Comparison of ENCODE assay signal across 18 mouse cellular contexts in genomic region chr2:38094380-38095163, GRCm38 (mm10).
DNase-seq lines count a peak whose midpoint lies in the region; ATAC-seq lines count a peak whose summit lies in the region.
"Had no signal": no experiment of that assay in that cellular context is flagged by ENCODE, and none has a peak within 500 bp of the region (broad histone marks: within the 10 kb centered on the region; RNA-seq: fewer than 3 reads in every experiment).

No protein-coding gene starts in this region.

- H3K36me3 ChIP-seq in kidney, embryonic 14.5 days (ENCODE audit: control insufficient read depth, insufficient read depth, low read length): no peaks in the 10 kb centered on the region
- no peaks in the 10 kb centered on the region for H3K36me3 ChIP-seq in midbrain, embryonic 16.5 days (ENCODE audit: control insufficient read depth, insufficient read depth, low read length)
- H3K36me3 ChIP-seq in midbrain, embryonic 11.5 days (ENCODE audit: control insufficient read depth, insufficient read depth, low read length): no peaks in the 10 kb centered on the region
- no peaks in the 10 kb centered on the region for H3K36me3 ChIP-seq in forebrain, embryonic 14.5 days (ENCODE audit: control insufficient read depth, insufficient read depth, low read length)
- H3K36me3 ChIP-seq in neural tube, embryonic 15.5 days: no peaks in the 10 kb centered on the region
- H3K36me3 ChIP-seq: embryonic facial prominence, embryonic 13.5 days; intestine, embryonic 15.5 days; limb, embryonic 15.5 days had no signal

- WGBS in kidney, embryonic 14.5 days: 20% methylated on average over 2 of the region's 2 CpGs
- WGBS in midbrain, embryonic 16.5 days: 20% methylated on average over 2 of the region's 2 CpGs
- 21% methylated on average over 2 of the region's 2 CpGs for WGBS in midbrain, embryonic 11.5 days
- 16% methylated on average over 2 of the region's 2 CpGs for WGBS in forebrain, embryonic 14.5 days
- WGBS in neural tube, embryonic 15.5 days: 21% methylated on average over 2 of the region's 2 CpGs

- H3K4me1 ChIP-seq in kidney, embryonic 14.5 days (ENCODE audit: control insufficient read depth, insufficient read depth, low read length): peaks cover 7% of the 10 kb centered on the region
- peaks cover 35% of the 10 kb centered on the region for H3K4me1 ChIP-seq in midbrain, embryonic 16.5 days (ENCODE audit: control insufficient read depth, insufficient read depth, low read length)
- peaks cover 17% of the 10 kb centered on the region for H3K4me1 ChIP-seq in midbrain, embryonic 11.5 days (ENCODE audit: control insufficient read depth, insufficient read depth, low read length)
- H3K4me1 ChIP-seq in forebrain, embryonic 14.5 days (ENCODE audit: control insufficient read depth, insufficient read depth, low read length): peaks cover 48% of the 10 kb centered on the region
- peaks cover 19% of the 10 kb centered on the region for H3K4me1 ChIP-seq in neural tube, embryonic 15.5 days

- no peak overlapping the region for H3K4me2 ChIP-seq in kidney, embryonic 14.5 days (replicated peaks; ENCODE audit: low read depth, low read length)
- no peak overlapping the region for H3K4me2 ChIP-seq in midbrain, embryonic 16.5 days (ENCODE audit: low read length)
- no peak overlapping the region for H3K4me2 ChIP-seq in midbrain, embryonic 11.5 days
- H3K4me2 ChIP-seq in forebrain, embryonic 14.5 days (ENCODE audit: low read length): no peak overlapping the region
- H3K4me2 ChIP-seq in neural tube, embryonic 15.5 days: no peak overlapping the region
- H3K4me2 ChIP-seq: embryonic facial prominence, embryonic 13.5 days; intestine, embryonic 15.5 days; limb, embryonic 15.5 days had no signal

- no peaks in the 10 kb centered on the region for H3K27me3 ChIP-seq in kidney, embryonic 14.5 days (ENCODE audit: control insufficient read depth, insufficient read depth, low read length)
- no peaks in the 10 kb centered on the region for H3K27me3 ChIP-seq in midbrain, embryonic 16.5 days (ENCODE audit: control insufficient read depth, insufficient read depth, low read depth, low read length)
- no peaks in the 10 kb centered on the region for H3K27me3 ChIP-seq in midbrain, embryonic 11.5 days (ENCODE audit: control insufficient read depth, insufficient read depth, low read length)
- no peaks in the 10 kb centered on the region for H3K27me3 ChIP-seq in forebrain, embryonic 14.5 days (replicated peaks; ENCODE audit: control insufficient read depth, insufficient read depth, low read length)
- H3K27me3 ChIP-seq in neural tube, embryonic 15.5 days (replicated peaks): no peaks in the 10 kb centered on the region
- H3K27me3 ChIP-seq: embryonic facial prominence, embryonic 13.5 days; intestine, embryonic 15.5 days; limb, embryonic 15.5 days had no signal

- H3K4me3 ChIP-seq in kidney, embryonic 14.5 days (ENCODE audit: low read length): no peak overlapping the region
- H3K4me3 ChIP-seq in midbrain, embryonic 16.5 days (ENCODE audit: low read depth, low read length): no peak overlapping the region
- no peak overlapping the region for H3K4me3 ChIP-seq in midbrain, embryonic 11.5 days (ENCODE audit: low read depth, low read length)
- H3K4me3 ChIP-seq in forebrain, embryonic 14.5 days (ENCODE audit: low read depth, low read length): no peak overlapping the region
- H3K4me3 ChIP-seq in neural tube, embryonic 15.5 days (replicated peaks): no peak overlapping the region
- H3K4me3 ChIP-seq: embryonic facial prominence, embryonic 13.5 days; gastrocnemius, adult 2 months; intestine, embryonic 15.5 days; limb, embryonic 15.5 days had no signal

- no peak overlapping the region for H3K27ac ChIP-seq in kidney, embryonic 14.5 days (ENCODE audit: low read depth, low read length)
- H3K27ac ChIP-seq in midbrain, embryonic 16.5 days (ENCODE audit: low read length): no peak overlapping the region
- H3K27ac ChIP-seq in midbrain, embryonic 11.5 days (ENCODE audit: low read depth, low read length): no peak overlapping the region
- no peak overlapping the region for H3K27ac ChIP-seq in forebrain, embryonic 14.5 days (ENCODE audit: low read depth, low read length)
- peak overlapping the region; percentile 41; the same call in 1 of the 2 replicates for H3K27ac ChIP-seq in neural tube, embryonic 15.5 days (replicated peaks)
- H3K27ac ChIP-seq: embryonic facial prominence, embryonic 13.5 days; gastrocnemius, adult 2 months; intestine, embryonic 15.5 days; limb, embryonic 15.5 days had no signal

- DNase-seq in kidney, adult 8-10 months: no peak
- no peak for DNase-seq in midbrain, embryonic 11.5 days (ENCODE audit: low spot score, missing footprints)
- DNase-seq in forebrain, embryonic 14.5 days (ENCODE audit: low spot score): peak; percentile 29
- DNase-seq: adrenal gland, postnatal 36 days; cerebellum, adult 9-10 months; gastrocnemius, adult 2 months; heart, adult 11 months; heart, postnatal 4 days; kidney, postnatal 36 days; lung, postnatal 14 days; right cerebral cortex, postnatal 25 days had no signal

- peak; percentile 43; the same call in 1 of the 2 replicates for ATAC-seq in kidney, embryonic 14.5 days (ENCODE audit: low FRiP score, low TSS enrichment)
- ATAC-seq in midbrain, embryonic 16.5 days: no peak
- ATAC-seq in midbrain, embryonic 11.5 days (ENCODE audit: low FRiP score): no peak
- ATAC-seq in forebrain, embryonic 14.5 days: no peak
- peak; percentile 81 for ATAC-seq in neural tube, embryonic 15.5 days (ENCODE audit: low FRiP score)
- ATAC-seq in frontal cortex, adult (ENCODE audit: low TSS enrichment): no peak
- ATAC-seq: intestine, embryonic 15.5 days had no signal

- no peaks in the 10 kb centered on the region for H3K9me3 ChIP-seq in kidney, embryonic 14.5 days (ENCODE audit: control insufficient read depth, low read length)
- H3K9me3 ChIP-seq in midbrain, embryonic 16.5 days (replicated peaks; ENCODE audit: control insufficient read depth, low read length, poor library complexity, severe bottlenecking): no peaks in the 10 kb centered on the region
- no peaks in the 10 kb centered on the region for H3K9me3 ChIP-seq in midbrain, embryonic 11.5 days (ENCODE audit: control insufficient read depth, low read length)
- H3K9me3 ChIP-seq in forebrain, embryonic 14.5 days (replicated peaks; ENCODE audit: control insufficient read depth, low read length): no peaks in the 10 kb centered on the region
- H3K9me3 ChIP-seq in neural tube, embryonic 15.5 days (replicated peaks): no peaks in the 10 kb centered on the region
- H3K9me3 ChIP-seq: embryonic facial prominence, embryonic 13.5 days; intestine, embryonic 15.5 days; limb, embryonic 15.5 days had no signal

- H3K9ac ChIP-seq in kidney, embryonic 14.5 days (ENCODE audit: low read depth, low read length): no peak overlapping the region
- H3K9ac ChIP-seq in midbrain, embryonic 16.5 days (ENCODE audit: low read depth, low read length): 0 out of 2 replicates have a peak overlapping the region, but pooled peaks have one; percentile 27
- H3K9ac ChIP-seq in midbrain, embryonic 11.5 days (ENCODE audit: low read length): no peak overlapping the region
- no peak overlapping the region for H3K9ac ChIP-seq in forebrain, embryonic 14.5 days (ENCODE audit: low read length)
- H3K9ac ChIP-seq in neural tube, embryonic 15.5 days (replicated peaks): no peak overlapping the region
- H3K9ac ChIP-seq: embryonic facial prominence, embryonic 13.5 days; intestine, embryonic 15.5 days; limb, embryonic 15.5 days had no signal

Comparison
In these comparisons a context has a peak if more than half of its experiments do, and no peak if none do; other contexts are left out.
1. ATAC-seq: peak in kidney, embryonic 14.5 days (single experiment) and neural tube, embryonic 15.5 days (single experiment); none in midbrain, embryonic 16.5 days (single experiment), midbrain, embryonic 11.5 days (single experiment), forebrain, embryonic 14.5 days (single experiment) and frontal cortex, adult (single experiment).